Mouse (Mus musculus) MEL (cell line): ENCODE measurements around the gene Cpm. TPM values are rescaled to one million over a fixed set of nuclear protein-coding genes. Genes with fewer than 3 reads are reported as not detected.

Source experiments
- DNase-seq: peaks from one replicate; pipeline ENCODE4 v3.0.0; 2011; ENCODE audit warnings: low read depth, low spot score
- H3K27ac ChIP-seq: 2 replicates; pipeline ENCODE4 v1.5.1; 2012; ENCODE audit warnings: low read depth, mild to moderate bottlenecking, control low read depth, low read length, moderate library complexity; ENCODE audit not compliant: control insufficient read depth
- H3K27me3 ChIP-seq, 2 experiments: fragments of 150-350 bp in 1 of 2; sonication (generic) in 1 of 2; 2 replicates each; pipeline ENCODE4 v1.6.1; 2012; ENCODE audit warnings: low read length in 2 of 2, mild to moderate bottlenecking in 2 of 2, improper control_type of control experiment in 1 of 2, moderate library complexity in 1 of 2; ENCODE audit not compliant: insufficient read depth in 2 of 2, control insufficient read depth in 1 of 2
- H3K36me3 ChIP-seq, 2 experiments: 2 replicates each; pipeline ENCODE4 v1.6.1; 2012 to 2014; ENCODE audit warnings: low read length in 2 of 2, improper control_type of control experiment in 1 of 2, inconsistent platforms in 1 of 2, mild to moderate bottlenecking in 1 of 2; ENCODE audit not compliant: insufficient read depth in 2 of 2, control insufficient read depth in 1 of 2
- H3K4me1 ChIP-seq, 2 experiments: fragments of 150-350 bp in 1 of 2; sonication (generic) in 1 of 2; 2 replicates each; pipeline ENCODE4 v1.6.1; 2012; ENCODE audit warnings: low read length in 2 of 2, improper control_type of control experiment in 1 of 2, mild to moderate bottlenecking in 1 of 2; ENCODE audit not compliant: insufficient read depth in 2 of 2, control insufficient read depth in 1 of 2
- H3K4me3 ChIP-seq, 2 experiments: fragments of 150-350 bp in 1 of 2; sonication (generic) in 1 of 2; 2 replicates each; pipeline ENCODE4 v1.5.1; 2012; ENCODE audit warnings: low read depth in 2 of 2, low read length in 2 of 2, mild to moderate bottlenecking in 2 of 2, moderate library complexity in 2 of 2, control low read depth in 1 of 2, improper control_type of control experiment in 1 of 2; ENCODE audit not compliant: control insufficient read depth in 1 of 2, insufficient read depth in 1 of 2
- H3K79me2 ChIP-seq: 2 replicates; pipeline ENCODE4 v1.6.1; 2012; ENCODE audit warnings: mild to moderate bottlenecking, low read length, moderate library complexity; ENCODE audit not compliant: control insufficient read depth, poor library complexity, insufficient read depth
- H3K9ac ChIP-seq: 2 replicates; pipeline ENCODE4 v1.6.1; 2012; ENCODE audit warnings: low read depth, mild to moderate bottlenecking, control low read depth, low read length, moderate library complexity; ENCODE audit not compliant: control insufficient read depth, poor library complexity, severe bottlenecking
- H3K9me3 ChIP-seq: fragments of 150-350 bp; sonication (generic); replicated peaks from 2 replicates; pipeline ENCODE4 v1.6.1; 2012; ENCODE audit warnings: mild to moderate bottlenecking, low read length, improper control_type of control experiment, moderate library complexity; ENCODE audit not compliant: insufficient read depth
- BHLHE40 ChIP-seq: IDR thresholded peaks from 2 replicates; pipeline ENCODE4 v1.6.1; 2012; ENCODE audit warnings: low read depth, mild to moderate bottlenecking, inconsistent platforms, low read length, improper control_type of control experiment, borderline replicate concordance
- CHD1 ChIP-seq: IDR thresholded peaks from 2 replicates; pipeline ENCODE4 v1.6.1; 2012; ENCODE audit warnings: low read depth, mild to moderate bottlenecking, inconsistent platforms, low read length, improper control_type of control experiment
- GABPA ChIP-seq: IDR thresholded peaks from 2 replicates; pipeline ENCODE4 v1.6.1; 2012; ENCODE audit warnings: low read depth, mild to moderate bottlenecking, inconsistent platforms, low read length, improper control_type of control experiment, moderate library complexity
- JUND ChIP-seq: IDR thresholded peaks from 2 replicates; pipeline ENCODE4 v1.6.1; 2011; ENCODE audit warnings: low read depth, mild to moderate bottlenecking, improper control_type of control experiment, low read length
- MAZ ChIP-seq: IDR thresholded peaks from 2 replicates; pipeline ENCODE4 v1.6.1; 2012; ENCODE audit warnings: low read depth, mild to moderate bottlenecking, inconsistent platforms, low read length, improper control_type of control experiment
- MEF2A ChIP-seq: IDR thresholded peaks from 2 replicates; pipeline ENCODE4 v1.6.1; 2014; ENCODE audit warnings: low read depth, mild to moderate bottlenecking, inconsistent platforms, low read length, improper control_type of control experiment; ENCODE audit not compliant: poor library complexity, insufficient replicate concordance, severe bottlenecking; ENCODE audit errors: extremely low read depth
- NELFE ChIP-seq: IDR thresholded peaks from 2 replicates; pipeline ENCODE4 v1.6.1; 2011; ENCODE audit warnings: low read depth, low read length, improper control_type of control experiment
- POLR2A ChIP-seq, 2 experiments: IDR thresholded peaks; 2 replicates each; pipeline ENCODE4 v1.6.1; 2011 to 2012; ENCODE audit warnings: low read length in 2 of 2, mild to moderate bottlenecking in 2 of 2, control low read depth in 1 of 2, improper control_type of control experiment in 1 of 2, low read depth in 1 of 2, moderate library complexity in 1 of 2; ENCODE audit not compliant: control insufficient read depth in 1 of 2, insufficient read depth in 1 of 2, poor library complexity in 1 of 2
- RAD21 ChIP-seq: IDR thresholded peaks from 2 replicates; pipeline ENCODE4 v1.6.1; 2011; ENCODE audit warnings: mild to moderate bottlenecking, low read depth, low read length, improper control_type of control experiment
- SIN3A ChIP-seq: IDR thresholded peaks from 2 replicates; pipeline ENCODE4 v1.6.1; 2012; ENCODE audit warnings: low read length, improper control_type of control experiment, inconsistent platforms
- SMC3 ChIP-seq: IDR thresholded peaks from 2 replicates; pipeline ENCODE4 v1.6.1; 2011; ENCODE audit warnings: low read depth, low read length, improper control_type of control experiment
- UBTF ChIP-seq: IDR thresholded peaks from 2 replicates; pipeline ENCODE4 v1.6.1; 2012; ENCODE audit warnings: low read depth, mild to moderate bottlenecking, inconsistent platforms, low read length, improper control_type of control experiment, moderate library complexity, borderline replicate concordance; ENCODE audit not compliant: insufficient read depth
- ZC3H11A ChIP-seq: IDR thresholded peaks from 2 replicates; pipeline ENCODE4 v1.6.1; 2012; ENCODE audit warnings: low read depth, mild to moderate bottlenecking, inconsistent platforms, low read length, improper control_type of control experiment
- ZKSCAN1 ChIP-seq: IDR thresholded peaks from 2 replicates; pipeline ENCODE4 v1.6.1; 2012; ENCODE audit warnings: low read depth, mild to moderate bottlenecking, inconsistent platforms, low read length, improper control_type of control experiment, moderate library complexity
- ZMIZ1 ChIP-seq: IDR thresholded peaks from 2 replicates; pipeline ENCODE4 v1.6.1; 2012; ENCODE audit warnings: low read depth, mild to moderate bottlenecking, inconsistent platforms, low read length, improper control_type of control experiment, moderate library complexity
- ZNF384 ChIP-seq: IDR thresholded peaks from 2 replicates; pipeline ENCODE4 v1.6.1; 2012; ENCODE audit warnings: low read depth, mild to moderate bottlenecking, inconsistent platforms, low read length, improper control_type of control experiment
- polyA plus RNA-seq, 2 experiments: library from polyadenylated mRNA; stranded (reverse) in 1 of 2; unstranded in 1 of 2; fragments of >175 nt in 1 of 2; fragments of >200 nt in 1 of 2; gene quantifications; 2 replicates each; pipeline versions ENCODE4 v1.2.1 to v1.2.4; 2012; ENCODE audit warnings: low replicate concordance in 2 of 2, low read depth in 1 of 2; ENCODE audit not compliant: insufficient read length in 2 of 2, insufficient read depth in 1 of 2, missing spikeins in 1 of 2
- total RNA-seq: library from RNA; depleted of rRNA; stranded (reverse); fragments of 300-350 nt; gene quantifications from 2 replicates; pipeline ENCODE4 v1.2.3, GENCODE M21; 2012

Cpm gene
- total and polyA plus RNA-seq, 3 experiments, result 0.04 to 0.40 TPM; not detected in 1

DNA sequence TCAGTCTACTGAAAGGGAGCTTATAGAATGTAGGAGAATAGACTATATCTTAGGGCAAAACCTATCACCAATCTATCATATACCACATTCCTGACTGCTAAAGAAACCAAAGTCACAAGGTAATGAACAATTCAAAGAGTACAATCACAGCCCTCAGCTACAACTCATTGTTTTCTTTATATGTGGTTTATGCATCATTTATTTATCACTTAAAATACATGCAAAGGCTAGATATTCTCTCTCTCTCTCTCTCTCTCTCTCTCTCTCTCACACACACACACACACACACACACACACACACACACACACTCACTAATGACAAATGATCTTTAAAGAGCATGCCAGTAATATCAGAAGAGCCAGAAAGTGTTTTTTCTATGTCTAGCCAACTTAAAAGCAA is 76.5 kb downstream of the Cpm start:
- Histone ChIP-seq H3K27me3 (no peaks in the 10 kb centered on the region), H3K9me3 (no peaks in the 10 kb centered on the region), H3K27ac (no peak overlapping the region), H3K4me1 (peaks cover 0 to 3% of the 10 kb centered on the region in 2 experiments; a peak in 2 of 4 replicates), H3K36me3 (peaks cover 10 to 28% of the 10 kb centered on the region in 2 experiments), H3K9ac (no peak overlapping the region), H3K79me2 (peaks cover 37% of the 10 kb centered on the region), H3K4me3 (no peak overlapping the region)
- no peak for DNase-seq
- TF ChIP-seq ZKSCAN1 (no peak), BHLHE40 (no peak), JUND (no peak), POLR2A (IDR thresholded peaks at IDR 0.05; ENCODE audit: control insufficient read depth in 1 of 2, insufficient read depth in 1 of 2, low read depth in 1 of 2, low read length in 2 of 2, poor library complexity in 1 of 2) (no peak), UBTF (no peak), MAZ (no peak), CHD1 (no peak), ZMIZ1 (no peak), SIN3A (no peak), RAD21 (no peak), ZNF384 (no peak), MEF2A (no peak)

DNA sequence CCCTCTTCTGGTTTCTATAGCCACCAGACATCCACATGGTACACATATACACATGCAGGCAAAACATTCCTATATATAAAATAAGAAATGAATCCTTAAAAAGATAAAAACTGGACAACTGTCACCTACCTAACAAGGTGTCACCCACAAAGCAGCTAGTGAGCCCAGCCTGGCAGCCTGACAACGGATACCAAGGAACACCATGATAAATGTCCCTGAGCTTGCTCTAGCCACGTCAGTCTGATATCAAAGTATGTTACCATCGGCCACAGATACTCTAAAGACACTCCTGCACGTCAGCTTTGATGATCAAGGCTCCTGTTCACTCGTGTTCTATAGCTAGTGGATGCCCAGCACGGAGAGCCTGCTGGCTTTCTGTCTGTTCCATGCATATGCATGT is 77.1 kb downstream of the Cpm start:
- H3K4me3 ChIP-seq, result no peak overlapping the region
- H3K27me3 ChIP-seq, result no peaks in the 10 kb centered on the region
- H3K79me2 ChIP-seq, result peaks cover 40% of the 10 kb centered on the region
- no peak overlapping the region for H3K9ac ChIP-seq
- TF ChIP-seq ZC3H11A, result no peak
- no peak for TF ChIP-seq GABPA
- no peak for TF ChIP-seq UBTF
- no peak for TF ChIP-seq NELFE
- TF ChIP-seq SMC3, result no peak
- TF ChIP-seq ZNF384, result no peak
- no peak overlapping the region for H3K27ac ChIP-seq
- H3K9me3 ChIP-seq, result no peaks in the 10 kb centered on the region
- peaks cover 14 to 27% of the 10 kb centered on the region in 2 experiments for H3K36me3 ChIP-seq
- peaks cover 0 to 5% of the 10 kb centered on the region in 2 experiments; a peak in 2 of 4 replicates for H3K4me1 ChIP-seq
- no peak for DNase-seq
